Mouse (Mus musculus) right cerebral cortex, adult 18-20 months (tissue): ENCODE measurements at regions not wholly inside any gene's neighbourhood (a gene's known extent, or its start where the extent isn't known, plus 50 kb on each side); places are given as distances from the start of the nearest gene placed in this dataset.

Experiments used
- DNase-seq: peaks from one replicate; pipeline ENCODE4 v3.0.0; 2022; ENCODE audit warnings: mixed read lengths

- DNase-seq = no peak
Measured at GRCm38 (mm10) chr9:86231692-86232091, 233.1 kb downstream of the Ube2cbp start.

- no peak for DNase-seq
Measured at GRCm38 (mm10) chr9:86232174-86232573, 232.6 kb downstream of the Ube2cbp start.

GRCm38 (mm10) chr9:86233775-86234174, 231.0 kb downstream of the Ube2cbp start:
- no peak for DNase-seq

- no peak for DNase-seq
Measured at GRCm38 (mm10) chr9:86238691-86239090, 226.1 kb downstream of the Ube2cbp start.

- no peak for DNase-seq
Measured at GRCm38 (mm10) chr9:86240287-86240686, 224.5 kb downstream of the Ube2cbp start.

- no peak for DNase-seq
Measured at GRCm38 (mm10) chr9:86240896-86241295, 223.9 kb downstream of the Ube2cbp start.

GRCm38 (mm10) chr9:86250197-86250596, 214.6 kb downstream of the Ube2cbp start:
- DNase-seq = no peak

GRCm38 (mm10) chr9:86251331-86251730, 213.4 kb downstream of the Ube2cbp start:
- DNase-seq = no peak
